Mouse (Mus musculus): ENCODE data around the gene Ireb2.
A peak's percentile ranks its signal among the peaks of the same experiment; 100 is the strongest.

- TF ChIP-seq CTCF (IDR thresholded peaks at IDR 0.05 in 2 of 3, conservative IDR thresholded peaks at IDR 0.05 in 1 of 3; ENCODE audit: control insufficient read depth in 1 of 3, insufficient read depth in 1 of 3, low read depth in 2 of 3, low read length in 3 of 3, poor library complexity in 1 of 3, severe bottlenecking in 1 of 3) (no peak), POLR2AphosphoS2 (IDR thresholded peaks at IDR 0.05; ENCODE audit: low read length) (peak; percentile 54; the same call in 1 of the 2 replicates), RAD21 (IDR thresholded peaks at IDR 0.05; ENCODE audit: low read depth, low read length) (no peak), ZC3H11A (IDR thresholded peaks at IDR 0.05; ENCODE audit: low read depth, low read length) (no peak), POLR2AphosphoS5 (IDR thresholded peaks at IDR 0.05; ENCODE audit: borderline replicate concordance, low read depth, low read length) (no peak), EP300 (IDR thresholded peaks at IDR 0.05; ENCODE audit: low read depth in 1 of 2, low read length in 2 of 2) (no peak; a peak in 1 of 4 replicates)
These were observed 87.2 kb downstream of the Ireb2 start, which contains the start of the genes Psma4 and AY074887 for GRCm38 (mm10) chr9:54950575-54951321.

All from MEL (cell line).